Mouse (Mus musculus): Measurements from ENCODE around the gene Lrrc9.

Gene Lrrc9

DNA sequence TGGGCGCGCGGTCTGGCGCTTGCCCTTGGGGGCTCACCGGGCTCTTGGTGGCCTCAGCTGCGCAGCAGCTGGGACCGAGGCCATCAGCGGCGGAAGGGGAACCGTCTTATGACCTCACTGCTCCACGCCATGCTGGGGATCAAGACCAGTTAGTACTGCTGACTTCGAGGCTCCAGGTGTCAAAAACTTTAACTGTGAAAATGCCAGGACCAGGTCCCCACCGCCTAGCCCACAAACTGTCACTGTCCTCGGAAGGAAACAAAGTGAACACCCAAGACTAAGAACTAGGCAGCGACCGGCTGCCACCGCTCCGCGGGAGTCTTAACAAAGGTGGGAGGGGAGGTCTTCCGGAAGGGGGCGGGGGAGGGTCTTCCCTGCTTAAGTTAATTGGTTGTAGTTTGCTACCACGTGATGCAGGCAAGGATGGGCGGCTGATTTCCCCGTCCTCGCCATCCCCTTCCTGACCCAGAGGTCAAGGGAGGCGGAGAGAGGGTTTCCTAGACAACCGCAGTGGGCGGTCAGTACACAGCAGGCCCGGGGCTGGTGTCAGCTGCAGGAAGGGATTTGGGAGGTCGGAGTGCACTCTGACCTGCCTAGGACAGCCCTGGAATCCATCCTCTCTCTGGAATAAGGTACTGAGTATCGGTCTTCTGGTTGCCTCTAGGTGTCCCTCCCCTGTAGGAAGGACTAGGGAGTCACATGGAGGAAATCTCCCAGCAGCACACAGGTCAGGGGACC lies at the start of gene Lrrc9:
Gene Lrrc9, plus strand, starts transcription at position 28 of the 738 bp plus-strand sequence.
- DNase-seq (ENCODE audit: low spot score): no peak

DNA sequence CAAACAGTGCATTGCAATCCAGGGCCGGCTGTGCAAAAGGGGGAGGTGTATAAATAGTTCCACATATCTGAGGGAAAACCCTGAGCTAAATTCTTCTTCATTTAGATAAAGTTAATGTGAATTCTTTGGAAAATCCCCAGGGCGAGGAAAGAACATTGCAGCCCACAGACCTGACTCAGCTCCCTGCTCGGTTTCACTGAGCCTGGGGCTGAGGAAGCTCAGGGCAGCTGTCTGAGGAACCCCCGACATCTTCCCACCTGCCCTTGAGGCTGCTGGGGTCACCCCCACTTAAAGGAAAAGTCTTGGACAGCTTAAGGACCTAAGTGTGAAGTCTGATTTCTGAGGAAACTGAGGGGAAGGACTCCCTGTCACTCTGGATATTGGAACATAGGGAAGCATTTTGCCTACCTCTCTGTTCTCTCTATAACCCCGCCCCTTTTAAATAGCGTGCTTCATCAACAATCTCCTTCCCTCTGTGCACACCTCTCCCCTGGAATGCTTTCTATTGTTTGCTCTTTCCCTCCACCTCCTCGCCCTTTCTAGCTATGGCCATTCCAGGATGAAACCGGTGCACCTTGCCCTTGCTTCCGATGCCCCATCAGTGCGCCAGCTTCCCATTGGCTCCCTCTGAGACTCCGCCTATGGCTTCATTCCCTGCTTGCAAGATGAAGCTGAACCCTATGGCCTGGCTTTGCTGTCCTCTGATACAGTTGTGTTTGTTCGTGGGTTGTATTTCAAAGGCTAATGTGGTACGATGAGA lies 48.4 kb upstream of the Lrrc9 start:
- DNase-seq (ENCODE audit: low spot score): no peak

DNA sequence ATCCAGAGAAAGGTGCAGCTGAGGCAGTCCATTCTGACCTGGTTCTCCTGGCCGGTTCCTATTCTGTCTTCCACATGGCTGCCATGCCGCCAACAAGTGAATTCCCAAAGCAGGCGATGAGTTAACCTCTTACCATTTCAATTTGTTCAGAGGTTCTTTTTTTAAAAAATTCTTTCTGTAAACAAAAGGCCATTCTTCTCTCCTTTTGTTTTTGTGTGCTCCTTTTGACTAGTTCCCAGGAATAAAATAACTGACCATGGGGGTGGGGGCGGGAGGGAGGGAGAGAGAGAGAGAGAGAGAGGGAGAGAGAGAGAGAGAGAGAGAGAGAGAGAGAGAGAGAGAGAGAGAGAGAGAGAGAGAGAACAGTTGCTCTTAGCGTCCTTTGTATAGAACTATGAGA lies 36.6 kb upstream of the Lrrc9 start:
- DNase-seq (ENCODE audit: low spot score): no peak

DNA sequence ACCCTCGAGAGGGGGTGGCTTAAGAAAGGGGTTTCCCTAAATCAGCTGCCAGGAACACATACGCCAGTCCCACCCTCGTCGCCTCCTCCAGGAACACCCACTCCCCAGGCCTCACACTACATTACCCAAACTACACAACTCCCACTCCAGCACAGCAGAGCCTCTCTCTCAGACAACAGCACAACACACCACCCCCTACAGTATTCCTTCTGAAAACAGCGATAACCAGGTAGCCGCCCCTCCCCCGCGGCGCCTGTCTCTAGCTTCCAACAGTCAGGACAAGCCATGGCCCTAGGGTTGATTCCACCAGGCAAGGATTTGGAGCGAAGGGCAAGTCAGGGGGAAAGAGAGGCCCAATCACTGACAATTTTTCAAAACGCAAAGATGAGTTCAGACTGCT lies 34.5 kb upstream of the Lrrc9 start:
- no peak for DNase-seq (ENCODE audit: low spot score)

DNA sequence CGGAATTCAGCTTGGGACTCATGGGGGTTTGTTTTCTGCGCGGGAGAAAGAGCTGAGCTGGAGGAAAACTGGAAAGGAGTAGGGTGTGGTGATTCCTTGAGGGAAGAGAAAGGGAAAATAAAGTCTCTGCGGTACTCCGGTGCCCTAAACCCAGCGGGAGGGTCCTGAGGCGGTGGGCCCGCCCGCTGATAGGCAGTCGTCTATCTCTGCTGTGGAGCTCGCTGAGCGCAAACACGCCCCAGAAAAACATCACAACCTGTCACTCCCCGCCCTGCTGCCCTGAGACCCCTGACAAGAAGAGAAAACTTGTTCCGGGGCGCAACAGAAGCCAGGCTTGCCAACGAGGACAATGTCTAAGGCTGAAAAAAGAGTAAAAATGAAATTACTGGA lies 34.0 kb upstream of the Lrrc9 start:
- DNase-seq (ENCODE audit: low spot score): no peak

DNA sequence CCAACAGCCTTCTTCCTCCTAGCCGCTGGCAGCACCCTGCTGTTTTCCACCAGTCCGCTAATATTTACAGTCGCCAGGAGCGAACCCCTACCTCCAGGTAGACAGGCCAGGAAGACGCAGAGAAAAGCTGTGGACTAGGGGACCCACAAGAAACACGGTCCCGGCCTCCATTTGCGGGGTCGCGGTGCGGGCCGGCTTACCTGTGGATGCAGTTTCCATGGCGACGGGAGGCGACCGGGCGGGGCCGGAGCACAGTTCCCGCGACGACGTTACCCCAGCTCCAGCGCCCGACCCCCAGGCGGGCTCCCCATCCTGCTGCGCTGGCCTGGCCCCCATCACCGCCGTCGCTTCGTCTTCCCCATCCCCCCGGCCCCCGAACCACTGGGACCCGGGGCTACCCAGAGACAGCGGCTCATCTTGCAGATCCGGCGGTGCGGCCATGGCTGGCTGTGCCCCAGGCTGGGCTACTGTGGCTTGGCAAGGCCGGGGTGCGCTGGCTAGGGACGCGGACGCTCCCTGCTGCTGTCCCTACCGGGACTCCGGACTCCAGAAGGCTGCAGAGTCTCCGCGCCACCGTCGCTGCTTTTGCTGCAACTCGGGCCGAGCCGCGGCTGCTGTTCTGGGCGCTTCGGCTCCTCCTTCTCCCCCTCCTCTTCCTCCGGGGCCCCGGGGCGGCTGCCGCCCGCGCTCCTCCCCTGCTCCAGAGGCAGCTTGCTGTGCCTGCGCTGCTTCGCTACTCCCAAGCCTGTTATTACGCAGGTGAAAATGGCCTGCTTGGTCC lies 33.4 kb upstream of the Lrrc9 start:
- DNase-seq (ENCODE audit: low spot score): peak; percentile 19

DNA sequence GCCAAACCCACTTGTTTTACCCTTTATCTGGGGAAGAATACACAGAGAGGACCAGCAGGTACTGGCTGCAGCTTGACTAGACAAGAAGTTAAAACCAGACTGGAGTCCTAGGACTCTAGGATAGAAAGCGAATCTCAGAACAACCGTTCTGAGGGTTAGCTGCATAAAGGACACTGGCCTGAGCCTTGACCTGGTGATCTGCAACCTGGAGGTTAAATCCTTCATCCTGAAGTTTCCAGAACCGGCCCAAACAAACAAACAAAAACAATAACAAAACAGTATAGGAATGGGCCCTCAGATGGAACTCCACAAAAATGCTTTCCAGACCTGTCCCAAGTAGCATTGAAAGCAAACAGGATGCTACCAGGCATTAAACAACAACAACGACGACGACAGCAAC lies 32.7 kb upstream of the Lrrc9 start, which contains the start of gene Rtn1:
Gene Rtn1, minus strand, starts transcription at position 101 of the 400 bp plus-strand sequence.
- no peak for DNase-seq (ENCODE audit: low spot score)

DNA sequence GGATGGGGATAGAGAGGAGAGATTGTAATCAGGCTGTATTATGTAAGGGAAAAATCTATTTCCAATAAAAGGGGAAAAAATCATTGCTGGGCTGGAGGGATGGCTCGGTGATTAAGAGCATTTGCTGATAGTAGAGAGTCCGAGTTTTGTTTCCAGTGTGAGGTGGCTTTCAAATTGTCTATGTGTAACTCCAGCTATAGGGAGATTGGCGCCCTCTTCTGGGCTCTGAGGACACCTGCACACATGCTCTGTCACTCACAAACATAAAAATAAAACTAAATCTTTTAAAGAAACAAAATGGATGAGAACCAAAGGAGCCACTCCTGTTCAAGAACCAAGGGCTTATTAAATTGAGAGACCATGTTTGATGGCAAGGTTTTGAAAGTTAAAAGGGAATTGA lies 23.9 kb upstream of the Lrrc9 start:
- no peak for DNase-seq (ENCODE audit: low spot score)

DNA sequence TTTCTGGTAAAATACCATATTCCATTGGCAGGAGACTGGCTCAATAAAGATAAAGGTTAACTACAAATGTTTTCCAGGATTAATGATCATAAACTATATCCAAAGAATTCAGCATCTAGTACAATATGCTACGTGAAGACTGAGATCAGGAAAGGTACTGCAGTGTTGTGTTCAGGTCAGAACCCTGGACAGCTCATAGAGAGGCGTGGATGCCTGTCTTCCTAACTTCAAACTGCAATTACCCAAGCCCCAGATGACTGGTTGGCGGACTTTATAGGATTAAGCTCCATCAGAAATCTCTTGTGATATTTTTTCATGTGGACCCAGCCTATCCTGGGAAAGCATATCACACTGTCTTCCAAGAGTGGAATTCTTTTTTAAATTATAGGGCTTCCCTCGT lies 19.0 kb upstream of the Lrrc9 start:
- no peak for DNase-seq (ENCODE audit: low spot score)

DNA sequence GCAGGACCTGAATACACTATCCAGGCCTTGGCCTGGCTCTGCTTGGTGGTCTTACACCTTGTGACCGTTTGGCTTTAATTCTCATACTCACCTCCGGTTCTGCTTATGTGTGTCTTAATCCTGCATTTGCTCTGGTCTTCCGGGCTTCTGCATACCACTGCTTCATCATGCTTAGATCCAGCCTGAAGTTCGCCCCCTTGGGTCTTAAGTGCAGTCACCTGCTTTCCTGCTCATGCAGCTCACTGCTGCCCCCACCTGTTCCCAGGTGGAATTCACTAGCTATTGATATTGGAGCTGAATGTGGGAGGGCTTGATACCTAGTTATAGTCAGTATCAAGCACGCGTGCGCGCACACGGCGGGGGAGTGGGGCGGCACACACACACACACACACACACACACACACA lies 13.9 kb upstream of the Lrrc9 start:
- peak; percentile 57 for DNase-seq (ENCODE audit: low spot score)

DNA sequence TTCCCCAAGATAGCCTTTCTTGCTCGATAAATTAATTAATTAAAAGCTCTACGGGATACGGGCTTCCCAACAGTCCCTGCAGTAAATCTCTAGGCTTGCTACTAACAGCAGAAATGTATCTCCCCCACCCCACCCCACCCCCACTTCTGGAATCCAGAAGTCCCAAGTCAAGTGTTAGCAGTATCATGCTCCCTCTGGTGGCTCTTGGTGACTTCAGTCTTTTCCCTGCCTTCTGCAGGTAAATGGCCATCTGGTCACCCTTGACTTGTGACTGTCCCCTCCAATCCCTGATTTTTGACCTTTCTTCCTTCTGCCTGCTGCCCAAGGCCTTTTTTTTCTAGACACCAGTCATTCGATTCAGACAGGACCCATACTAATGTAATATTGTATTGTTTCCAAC lies 9.5 kb upstream of the Lrrc9 start:
- no peak for DNase-seq (ENCODE audit: low spot score)

DNA sequence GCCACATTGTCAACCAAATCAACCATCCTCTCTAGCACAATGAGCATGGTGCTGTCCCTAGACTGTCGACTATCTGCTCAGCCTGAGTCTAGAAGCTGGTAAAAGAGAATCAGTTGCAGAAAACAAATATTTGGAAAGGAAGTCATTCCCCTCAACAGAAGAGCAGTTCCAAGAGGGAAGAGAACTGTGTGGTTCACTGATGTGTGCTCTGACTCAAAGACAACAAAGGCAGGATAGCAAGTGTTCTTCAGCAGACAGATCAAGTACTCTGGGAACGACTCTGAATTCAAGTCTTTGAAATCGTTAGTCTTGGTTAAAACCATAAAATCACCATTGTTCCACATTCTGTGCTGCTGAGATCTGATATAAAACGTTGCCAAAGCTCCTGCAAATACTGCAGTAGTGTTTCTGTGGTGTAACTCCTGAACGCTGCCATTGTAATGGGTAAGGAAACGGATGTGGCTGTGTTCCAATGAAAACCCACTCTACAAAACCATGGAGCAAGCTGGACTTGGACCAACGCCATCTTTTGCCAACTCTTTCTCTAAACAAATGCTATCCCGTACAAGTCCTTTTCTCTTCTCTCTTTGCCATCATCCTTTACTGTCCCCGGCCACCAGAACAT lies 8.3 kb upstream of the Lrrc9 start:
- no peak for DNase-seq (ENCODE audit: low spot score)

DNA sequence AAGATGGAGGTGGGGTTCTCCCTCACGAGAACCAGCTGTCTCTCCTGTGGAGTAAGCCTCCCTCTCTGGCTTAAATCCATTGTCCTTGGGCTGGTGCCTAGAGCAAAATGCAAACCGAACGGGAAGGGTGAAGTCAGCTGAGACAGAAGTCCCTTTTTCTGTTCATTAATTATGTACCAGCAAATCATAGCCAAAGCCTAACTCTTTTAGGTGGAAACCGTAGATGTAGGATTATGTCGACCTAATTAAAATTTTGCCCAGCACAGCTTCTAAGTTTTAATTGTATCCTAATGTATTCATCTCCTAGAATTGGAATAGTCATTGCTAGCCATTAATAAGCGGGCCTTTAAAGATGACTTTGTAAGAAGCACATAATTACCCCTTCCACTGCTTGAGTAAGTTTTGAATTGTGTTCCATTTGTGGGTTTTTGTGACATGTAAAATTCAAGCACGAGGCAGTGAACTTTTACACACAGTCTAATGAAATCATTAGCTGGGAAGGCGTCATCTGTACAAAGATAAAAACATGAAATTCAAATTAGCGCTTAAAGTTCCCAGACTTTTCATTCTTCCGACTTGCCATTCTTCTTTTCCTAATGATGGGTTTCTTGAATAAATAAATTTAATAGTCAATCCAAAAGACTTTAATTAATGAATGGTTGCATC lies 3.9 kb upstream of the Lrrc9 start:
- DNase-seq (ENCODE audit: low spot score): no peak

DNA sequence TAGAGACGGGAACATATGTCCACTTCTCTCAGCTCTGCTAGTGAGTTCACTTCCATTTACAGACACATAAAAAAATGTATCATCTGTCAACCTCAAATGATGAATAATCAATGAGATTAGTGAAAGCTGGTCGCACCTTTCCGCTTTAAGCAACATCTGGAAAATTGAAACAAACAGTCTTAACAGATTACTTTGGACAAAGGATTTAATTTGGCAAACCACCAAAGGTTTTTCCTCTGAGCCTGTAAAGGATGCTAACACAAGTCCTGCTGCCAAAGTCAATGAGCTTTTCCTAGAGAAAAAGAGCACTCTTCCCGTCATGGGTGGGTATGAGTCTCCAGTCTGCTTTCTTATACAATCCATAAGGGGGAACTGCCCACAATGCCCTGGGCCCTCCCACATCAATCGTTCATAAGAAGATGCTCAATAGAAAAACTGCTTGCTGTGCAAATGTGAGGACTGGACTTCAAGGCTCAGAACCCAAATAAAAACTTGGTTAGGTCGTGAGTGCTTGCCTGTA lies 2.6 kb upstream of the Lrrc9 start:
- no peak for DNase-seq (ENCODE audit: low spot score)

DNA sequence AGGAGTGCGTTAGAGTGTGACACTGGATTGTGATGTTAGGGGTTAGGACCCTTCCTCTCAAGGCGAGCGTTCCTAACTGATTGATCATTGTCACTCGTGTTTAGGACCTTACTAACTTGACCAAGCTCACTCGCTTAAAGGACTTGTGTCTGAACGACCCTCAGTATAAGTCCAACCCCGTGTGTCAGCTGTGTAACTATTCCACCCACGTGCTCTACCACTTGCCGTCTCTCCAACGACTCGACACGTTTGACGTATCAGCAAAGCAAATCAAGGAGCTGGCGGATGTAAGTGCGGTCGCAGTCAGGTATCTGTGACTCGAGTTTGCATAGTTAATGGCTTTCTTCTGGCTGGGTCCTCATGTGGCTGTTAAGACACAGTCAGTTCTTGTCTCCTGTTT lies 12.3 kb downstream of the Lrrc9 start:
- no peak for DNase-seq (ENCODE audit: low spot score)

DNA sequence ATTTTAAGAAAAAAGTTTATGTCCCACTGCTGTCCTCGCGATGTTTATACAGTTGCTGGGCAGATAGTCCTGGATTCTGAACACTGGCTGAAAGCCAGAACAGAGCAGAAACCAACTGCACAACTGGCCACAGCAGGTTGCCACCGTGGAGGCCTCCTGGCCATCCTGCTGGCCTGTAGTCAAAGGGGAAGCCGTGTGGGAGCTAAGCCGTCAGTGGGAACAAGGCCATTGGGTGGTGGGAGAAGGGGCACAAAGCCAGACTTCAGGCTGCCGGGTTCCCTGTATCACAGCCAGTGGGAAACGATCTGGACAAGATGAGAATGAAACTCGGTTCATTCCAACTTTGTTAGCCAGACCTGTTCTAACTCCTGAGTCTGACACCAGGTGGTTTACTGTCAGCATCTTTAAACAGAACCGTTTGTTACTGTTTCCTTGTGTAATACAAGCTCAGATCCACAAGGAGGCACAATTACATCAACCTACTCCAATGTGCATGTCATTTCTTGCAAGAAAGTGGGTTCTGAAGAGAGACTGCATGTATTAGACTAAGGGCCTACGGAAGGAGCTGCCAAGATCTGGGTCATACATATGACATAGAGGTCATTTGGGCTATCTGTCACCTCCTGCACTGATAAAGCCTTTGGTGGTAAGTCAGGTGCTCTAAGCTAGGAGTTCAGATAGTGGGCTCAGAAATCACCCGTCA lies 19.7 kb downstream of the Lrrc9 start:
- no peak for DNase-seq (ENCODE audit: low spot score)

DNA sequence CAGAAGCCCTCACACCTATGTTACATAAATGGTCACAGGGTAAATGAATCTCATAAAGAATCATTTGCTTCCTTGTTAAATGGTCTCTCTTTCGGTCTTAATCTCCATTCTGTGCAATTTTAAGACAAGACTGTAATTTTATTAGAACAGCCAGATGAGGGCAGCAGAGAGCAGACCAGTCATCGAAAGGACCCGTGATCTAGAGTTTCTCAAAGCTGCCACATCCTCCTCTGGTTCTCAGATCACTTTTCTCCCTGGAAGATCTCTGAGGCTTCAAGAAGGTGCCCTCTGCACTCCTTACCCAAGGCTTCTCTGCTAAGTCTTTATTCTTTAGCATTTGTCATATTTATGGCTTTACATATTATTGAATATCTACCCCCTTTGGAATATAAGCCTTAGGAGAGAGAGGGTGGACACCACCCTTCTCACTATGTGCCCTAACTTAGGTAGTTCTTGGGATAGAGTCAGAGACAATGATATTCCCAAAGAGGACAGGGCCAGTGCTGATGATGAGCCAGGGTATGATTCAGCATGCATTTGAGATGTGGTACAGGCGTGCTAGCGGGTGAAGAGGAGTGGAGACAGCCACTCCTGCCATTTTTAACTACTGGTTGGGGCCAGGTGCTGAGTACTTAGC lies 20.3 kb downstream of the Lrrc9 start:
- peak; percentile 64 for DNase-seq (ENCODE audit: low spot score)

DNA sequence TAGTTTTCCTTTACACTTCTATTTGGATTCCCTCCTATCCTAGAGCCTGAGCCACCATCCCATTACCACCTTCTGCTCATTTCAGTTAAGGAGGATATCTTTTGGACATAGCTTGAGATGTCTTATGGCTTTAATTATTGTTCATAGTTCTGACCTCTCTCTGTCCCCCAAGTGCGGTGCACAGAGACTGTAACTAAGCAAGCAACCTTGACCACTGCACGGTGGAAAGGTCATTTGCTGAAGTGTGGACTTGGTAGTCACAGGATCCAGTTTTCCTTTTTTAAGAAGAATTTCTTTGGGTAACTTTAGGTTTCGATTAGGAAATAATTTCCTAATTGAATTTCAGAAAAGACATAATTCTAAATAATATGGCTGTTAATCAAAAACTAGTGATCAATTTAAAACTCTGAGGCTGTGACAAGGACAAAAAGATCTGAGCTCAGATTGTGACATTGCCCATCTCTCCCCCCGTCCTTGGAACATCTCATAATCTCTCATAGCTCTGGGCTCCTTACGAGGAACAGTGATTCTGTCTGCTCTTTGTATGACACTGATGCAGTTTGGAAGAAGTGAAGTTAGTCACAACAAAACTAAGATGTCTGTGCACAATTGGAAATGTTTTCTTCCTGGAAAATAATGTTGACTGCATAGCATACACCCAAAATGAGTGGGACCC lies 24.3 kb downstream of the Lrrc9 start:
- no peak for DNase-seq (ENCODE audit: low spot score)

DNA sequence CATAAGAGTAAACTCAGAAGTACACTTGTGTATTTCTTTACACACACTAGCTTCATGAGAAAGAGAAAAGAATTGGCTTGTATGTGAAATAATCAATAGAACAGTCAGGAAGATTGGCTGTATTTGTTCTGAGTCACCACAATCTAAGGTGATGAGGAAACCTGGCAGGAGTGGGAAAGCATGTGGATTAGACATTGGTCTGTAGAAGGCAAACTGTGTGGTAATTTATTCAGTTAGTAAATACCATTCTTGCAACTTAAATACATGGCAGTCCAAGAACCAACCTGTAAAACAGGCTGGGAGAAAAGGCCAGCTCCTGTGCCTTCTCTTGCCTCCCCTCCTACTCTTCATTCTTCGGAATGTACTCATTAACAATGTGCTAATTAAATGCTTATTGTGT lies 25.6 kb downstream of the Lrrc9 start:
- no peak for DNase-seq (ENCODE audit: low spot score)

DNA sequence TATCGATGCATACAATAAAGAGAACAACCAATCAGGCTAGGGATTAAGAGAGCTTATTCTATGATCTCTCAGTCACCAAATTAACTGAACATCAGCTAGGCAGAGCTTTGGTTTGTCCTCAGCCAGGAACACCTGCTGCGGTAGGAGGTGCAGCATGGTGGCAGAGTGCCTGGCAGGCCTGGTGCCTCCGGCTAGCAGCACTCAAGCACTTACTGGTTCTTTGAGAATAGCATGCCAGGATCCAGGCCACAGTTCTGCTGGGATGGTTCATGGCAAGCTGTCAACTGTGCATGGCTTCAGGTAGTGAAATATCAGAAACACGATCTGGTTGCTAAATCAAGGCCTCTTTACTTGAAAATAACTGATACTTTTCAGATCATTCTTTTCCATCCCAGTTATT lies 26.1 kb downstream of the Lrrc9 start:
- DNase-seq (ENCODE audit: low spot score): no peak
